Mouse (Mus musculus): ENCODE measurements at regions not wholly inside any gene's neighbourhood (a gene's known extent, or its start where the extent isn't known, plus 50 kb on each side); places are given as distances from the start of the nearest gene placed in this dataset.
A peak's percentile ranks its signal among the peaks of the same experiment; 100 is the strongest.

GRCm38 (mm10) chr3:33902431-33902830 is 58.3 kb upstream of the Ccdc39 start:
- ATAC-seq (ENCODE audit: poor library complexity, severe bottlenecking) = no peak

GRCm38 (mm10) chr3:33903326-33903725 is 59.2 kb upstream of the Ccdc39 start:
- ATAC-seq (ENCODE audit: poor library complexity, severe bottlenecking) = no peak

- ATAC-seq (ENCODE audit: poor library complexity, severe bottlenecking) = no peak
Measured at GRCm38 (mm10) chr3:33903816-33904215, 59.7 kb upstream of the Ccdc39 start.

- ATAC-seq (ENCODE audit: poor library complexity, severe bottlenecking) = no peak
Measured at GRCm38 (mm10) chr3:33904854-33905678, 61.0 kb upstream of the Ccdc39 start.

- ATAC-seq (ENCODE audit: poor library complexity, severe bottlenecking) = no peak
Measured at GRCm38 (mm10) chr3:33905679-33906007, 61.5 kb upstream of the Ccdc39 start.

- ATAC-seq (ENCODE audit: poor library complexity, severe bottlenecking) = no peak
Measured at GRCm38 (mm10) chr3:33907061-33907460, 63.0 kb upstream of the Ccdc39 start.

- ATAC-seq (ENCODE audit: poor library complexity, severe bottlenecking) = no peak
Measured at GRCm38 (mm10) chr3:33911559-33911958, 67.4 kb upstream of the Ccdc39 start.

- ATAC-seq (ENCODE audit: poor library complexity, severe bottlenecking) = no peak
Measured at GRCm38 (mm10) chr3:33913470-33913869, 69.4 kb upstream of the Ccdc39 start.

GRCm38 (mm10) chr3:33914386-33914785 is 70.3 kb upstream of the Ccdc39 start:
- no peak for ATAC-seq (ENCODE audit: poor library complexity, severe bottlenecking)

GRCm38 (mm10) chr3:33915777-33916176 is 71.7 kb upstream of the Ccdc39 start:
- ATAC-seq (ENCODE audit: poor library complexity, severe bottlenecking) = no peak

GRCm38 (mm10) chr3:33916318-33916717 is 72.2 kb upstream of the Ccdc39 start:
- no peak for ATAC-seq (ENCODE audit: poor library complexity, severe bottlenecking)

GRCm38 (mm10) chr3:33916818-33917217 is 72.7 kb upstream of the Ccdc39 start:
- no peak for ATAC-seq (ENCODE audit: poor library complexity, severe bottlenecking)

GRCm38 (mm10) chr3:33918785-33919184 is 74.7 kb upstream of the Ccdc39 start:
- ATAC-seq (ENCODE audit: poor library complexity, severe bottlenecking) = no peak

GRCm38 (mm10) chr3:33925072-33925471 is 81.0 kb upstream of the Ccdc39 start:
- ATAC-seq (ENCODE audit: poor library complexity, severe bottlenecking) = no peak

GRCm38 (mm10) chr3:33955064-33955463 is 64.7 kb upstream of the Fxr1 start:
- no peak for ATAC-seq (ENCODE audit: poor library complexity, severe bottlenecking)

- ATAC-seq (ENCODE audit: poor library complexity, severe bottlenecking) = peak; percentile 90
Measured at GRCm38 (mm10) chr3:33955854-33956624, 63.7 kb upstream of the Fxr1 start.

- ATAC-seq (ENCODE audit: poor library complexity, severe bottlenecking) = peak; percentile 12; the same call in 1 of the 2 replicates
Measured at GRCm38 (mm10) chr3:33956625-33957023, 63.1 kb upstream of the Fxr1 start.

GRCm38 (mm10) chr3:33957676-33958075 is 62.1 kb upstream of the Fxr1 start:
- no peak for ATAC-seq (ENCODE audit: poor library complexity, severe bottlenecking)

GRCm38 (mm10) chr3:33958216-33958615 is 61.5 kb upstream of the Fxr1 start:
- no peak for ATAC-seq (ENCODE audit: poor library complexity, severe bottlenecking)

- no peak for ATAC-seq (ENCODE audit: poor library complexity, severe bottlenecking)
Measured at GRCm38 (mm10) chr3:33960211-33960610, 59.5 kb upstream of the Fxr1 start.

- no peak for ATAC-seq (ENCODE audit: poor library complexity, severe bottlenecking)
Measured at GRCm38 (mm10) chr3:33962938-33963337, 56.8 kb upstream of the Fxr1 start.

GRCm38 (mm10) chr3:33967184-33967583 is 52.6 kb upstream of the Fxr1 start:
- no peak for ATAC-seq (ENCODE audit: poor library complexity, severe bottlenecking)
